Mouse (Mus musculus): Measurements from ENCODE around the gene Htra3.

DNA sequence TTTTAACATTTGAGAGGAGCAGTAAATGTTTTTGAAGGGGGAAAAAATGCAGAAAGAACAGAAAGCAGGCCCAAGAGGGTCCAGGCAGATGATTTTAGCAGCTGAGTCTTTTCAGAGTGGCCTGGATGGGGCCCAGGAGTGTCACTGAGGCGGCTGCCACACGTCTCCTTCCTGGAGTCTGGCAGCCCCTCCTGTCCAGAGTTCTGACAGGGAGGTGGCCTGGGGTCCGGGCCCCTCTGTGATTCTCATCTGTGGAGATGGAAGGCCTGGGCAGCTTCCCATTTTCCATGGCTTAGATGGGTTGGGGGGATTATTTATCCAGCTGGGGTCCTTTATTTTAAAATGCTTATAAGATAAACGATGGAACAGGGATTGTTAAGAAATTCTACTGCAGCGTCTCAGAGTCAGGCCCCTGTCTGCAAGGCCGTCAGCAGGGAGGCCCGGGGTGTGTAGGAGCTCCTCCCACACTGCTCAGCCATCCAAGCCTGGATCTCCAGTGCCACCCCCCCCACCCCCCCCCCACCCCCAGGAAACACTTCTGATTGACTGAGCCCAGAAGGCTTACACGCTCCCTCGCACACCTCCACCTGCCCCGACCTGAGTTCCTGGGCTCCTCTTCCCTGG is 37.5 kb downstream of the Htra3 start:
- TF ChIP-seq CTCF (IDR thresholded peaks at IDR 0.05; ENCODE audit: extremely low read depth, insufficient read depth, low read length) (no peak), POLR2A (IDR thresholded peaks at IDR 0.05; ENCODE audit: extremely low read depth, insufficient read depth, low read length) (no peak)
